Mouse (Mus musculus): ENCODE results near the gene Eef1akmt3.
A peak's percentile ranks its signal among the peaks of the same experiment; 100 is the strongest.

DNA sequence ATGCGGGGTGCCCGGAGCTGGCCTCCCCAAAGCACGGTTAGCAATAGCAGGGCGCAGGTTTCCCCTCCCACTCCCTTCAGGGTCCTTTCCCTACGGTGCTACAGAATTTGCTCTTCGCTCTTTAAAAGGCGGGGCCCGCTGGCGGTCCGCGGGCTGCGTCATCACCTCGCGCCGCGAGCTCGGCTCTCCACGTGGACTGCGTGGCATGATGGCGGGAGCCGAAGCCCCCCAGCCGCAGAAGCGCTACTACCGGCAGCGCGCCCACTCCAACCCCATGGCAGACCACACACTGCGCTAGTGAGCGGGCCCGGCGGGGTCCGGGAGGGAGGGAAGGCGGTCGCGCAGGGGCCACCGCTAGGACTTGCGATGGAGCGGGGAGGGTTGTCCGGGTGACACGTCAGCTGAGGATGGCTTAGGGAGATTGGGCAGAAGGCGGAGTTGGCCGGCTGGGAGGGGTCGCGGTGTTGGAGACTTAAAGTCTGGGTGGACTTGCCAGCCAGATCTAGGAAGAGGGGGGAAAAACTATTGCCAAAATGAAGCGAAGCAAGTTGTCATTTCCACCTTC is 543 bp upstream of the Eef1akmt3 start:
- TF ChIP-seq CTCF (IDR thresholded peaks at IDR 0.05) = peak; percentile 34
- TF ChIP-seq EP300 (IDR thresholded peaks at IDR 0.05; ENCODE audit: insufficient read depth, low read depth, low read length) = no peak
- TF ChIP-seq POLR2A (IDR thresholded peaks at IDR 0.05; ENCODE audit: insufficient read depth, low read depth, low read length) = no peak
